Mouse (Mus musculus) MEL (cell line): ENCODE results near the gene 2010300C02Rik. TPM values are rescaled to one million over a fixed set of nuclear protein-coding genes. Genes with fewer than 3 reads are reported as not detected.

Experiments
- DNase-seq: peaks from one replicate; pipeline ENCODE4 v3.0.0; 2011; ENCODE audit warnings: low read depth, low spot score
- H3K27ac ChIP-seq: 2 replicates; pipeline ENCODE4 v1.5.1; 2012; ENCODE audit warnings: low read depth, mild to moderate bottlenecking, control low read depth, low read length, moderate library complexity; ENCODE audit not compliant: control insufficient read depth
- H3K27me3 ChIP-seq, 2 experiments: fragments of 150-350 bp in 1 of 2; sonication (generic) in 1 of 2; 2 replicates each; pipeline ENCODE4 v1.6.1; 2012; ENCODE audit warnings: low read length in 2 of 2, mild to moderate bottlenecking in 2 of 2, improper control_type of control experiment in 1 of 2, moderate library complexity in 1 of 2; ENCODE audit not compliant: insufficient read depth in 2 of 2, control insufficient read depth in 1 of 2
- H3K36me3 ChIP-seq, 2 experiments: 2 replicates each; pipeline ENCODE4 v1.6.1; 2012 to 2014; ENCODE audit warnings: low read length in 2 of 2, improper control_type of control experiment in 1 of 2, inconsistent platforms in 1 of 2, mild to moderate bottlenecking in 1 of 2; ENCODE audit not compliant: insufficient read depth in 2 of 2, control insufficient read depth in 1 of 2
- H3K4me1 ChIP-seq, 2 experiments: fragments of 150-350 bp in 1 of 2; sonication (generic) in 1 of 2; 2 replicates each; pipeline ENCODE4 v1.6.1; 2012; ENCODE audit warnings: low read length in 2 of 2, improper control_type of control experiment in 1 of 2, mild to moderate bottlenecking in 1 of 2; ENCODE audit not compliant: insufficient read depth in 2 of 2, control insufficient read depth in 1 of 2
- H3K4me3 ChIP-seq, 2 experiments: fragments of 150-350 bp in 1 of 2; sonication (generic) in 1 of 2; 2 replicates each; pipeline ENCODE4 v1.5.1; 2012; ENCODE audit warnings: low read depth in 2 of 2, low read length in 2 of 2, mild to moderate bottlenecking in 2 of 2, moderate library complexity in 2 of 2, control low read depth in 1 of 2, improper control_type of control experiment in 1 of 2; ENCODE audit not compliant: control insufficient read depth in 1 of 2, insufficient read depth in 1 of 2
- H3K79me2 ChIP-seq: 2 replicates; pipeline ENCODE4 v1.6.1; 2012; ENCODE audit warnings: mild to moderate bottlenecking, low read length, moderate library complexity; ENCODE audit not compliant: control insufficient read depth, poor library complexity, insufficient read depth
- H3K9ac ChIP-seq: 2 replicates; pipeline ENCODE4 v1.6.1; 2012; ENCODE audit warnings: low read depth, mild to moderate bottlenecking, control low read depth, low read length, moderate library complexity; ENCODE audit not compliant: control insufficient read depth, poor library complexity, severe bottlenecking
- H3K9me3 ChIP-seq: fragments of 150-350 bp; sonication (generic); replicated peaks from 2 replicates; pipeline ENCODE4 v1.6.1; 2012; ENCODE audit warnings: mild to moderate bottlenecking, low read length, improper control_type of control experiment, moderate library complexity; ENCODE audit not compliant: insufficient read depth
- ELF1 ChIP-seq: IDR thresholded peaks from 2 replicates; pipeline ENCODE4 v1.6.1; 2014; ENCODE audit warnings: low read depth, mild to moderate bottlenecking, inconsistent platforms, low read length, improper control_type of control experiment, moderate library complexity
- HCFC1 ChIP-seq: IDR thresholded peaks from 2 replicates; pipeline ENCODE4 v1.6.1; 2012; ENCODE audit warnings: low read depth, mild to moderate bottlenecking, inconsistent platforms, low read length, improper control_type of control experiment, moderate library complexity
- POLR2A ChIP-seq, 2 experiments: IDR thresholded peaks; 2 replicates each; pipeline ENCODE4 v1.6.1; 2011 to 2012; ENCODE audit warnings: low read length in 2 of 2, mild to moderate bottlenecking in 2 of 2, control low read depth in 1 of 2, improper control_type of control experiment in 1 of 2, low read depth in 1 of 2, moderate library complexity in 1 of 2; ENCODE audit not compliant: control insufficient read depth in 1 of 2, insufficient read depth in 1 of 2, poor library complexity in 1 of 2
- POLR2AphosphoS5 ChIP-seq: IDR thresholded peaks from 2 replicates; pipeline ENCODE4 v1.6.1; 2012; ENCODE audit warnings: low read depth, borderline replicate concordance, mild to moderate bottlenecking, inconsistent platforms, low read length, moderate library complexity, mixed read lengths
- RCOR1 ChIP-seq: IDR thresholded peaks from 2 replicates; pipeline ENCODE4 v1.6.1; 2012; ENCODE audit warnings: low read depth, mild to moderate bottlenecking, inconsistent platforms, low read length, improper control_type of control experiment
- SMC3 ChIP-seq: IDR thresholded peaks from 2 replicates; pipeline ENCODE4 v1.6.1; 2011; ENCODE audit warnings: low read depth, low read length, improper control_type of control experiment
- USF2 ChIP-seq, 2 experiments: IDR thresholded peaks; 2 replicates each; pipeline ENCODE4 v1.6.1; 2011 to 2012; ENCODE audit warnings: improper control_type of control experiment in 2 of 2, low read length in 2 of 2, borderline replicate concordance in 1 of 2, inconsistent platforms in 1 of 2, low read depth in 1 of 2, mild to moderate bottlenecking in 1 of 2; ENCODE audit not compliant: insufficient read depth in 1 of 2
- ZNF384 ChIP-seq: IDR thresholded peaks from 2 replicates; pipeline ENCODE4 v1.6.1; 2012; ENCODE audit warnings: low read depth, mild to moderate bottlenecking, inconsistent platforms, low read length, improper control_type of control experiment
- polyA plus RNA-seq, 2 experiments: library from polyadenylated mRNA; stranded (reverse) in 1 of 2; unstranded in 1 of 2; fragments of >175 nt in 1 of 2; fragments of >200 nt in 1 of 2; gene quantifications; 2 replicates each; pipeline versions ENCODE4 v1.2.1 to v1.2.4; 2012; ENCODE audit warnings: low replicate concordance in 2 of 2, low read depth in 1 of 2; ENCODE audit not compliant: insufficient read length in 2 of 2, insufficient read depth in 1 of 2, missing spikeins in 1 of 2
- total RNA-seq: library from RNA; depleted of rRNA; stranded (reverse); fragments of 300-350 nt; gene quantifications from 2 replicates; pipeline ENCODE4 v1.2.3, GENCODE M21; 2012

The 2010300C02Rik gene
- total and polyA plus RNA-seq, 3 experiments: not detected

DNA sequence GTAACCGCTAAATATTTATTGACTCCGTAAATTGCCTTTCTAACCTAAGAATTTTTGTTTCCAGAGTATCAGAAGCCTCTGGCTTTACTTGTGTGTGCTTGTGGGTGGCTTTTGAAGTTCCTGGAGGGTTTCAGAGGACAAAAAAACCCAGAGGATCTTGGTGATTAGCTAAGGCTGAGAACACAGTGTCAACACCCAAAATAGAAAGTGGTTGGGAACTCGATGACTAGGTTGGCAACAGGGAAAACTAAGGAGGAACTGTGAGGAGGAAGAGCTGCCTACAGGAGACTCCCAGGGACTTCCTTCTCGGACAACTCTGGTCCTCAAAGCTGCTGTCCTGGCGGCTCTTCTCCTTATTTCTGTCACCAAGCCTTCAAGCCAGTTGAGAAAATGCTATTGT, 1.2 kb upstream of the 2010300C02Rik start:
- peaks cover 5 to 11% of the 10 kb centered on the region in 2 experiments; a peak in 3 of 4 replicates for H3K27me3 ChIP-seq
- no peak overlapping the region for H3K27ac ChIP-seq
- H3K79me2 ChIP-seq: no peaks in the 10 kb centered on the region
- no peak overlapping the region for H3K9ac ChIP-seq
- no peak overlapping the region for H3K4me3 ChIP-seq
- no peak for DNase-seq
- TF ChIP-seq HCFC1 (no peak), USF2 (IDR thresholded peaks at IDR 0.05; ENCODE audit: borderline replicate concordance in 1 of 2, insufficient read depth in 1 of 2, low read depth in 1 of 2, low read length in 2 of 2) (no peak), RCOR1 (no peak), SMC3 (no peak), POLR2A (IDR thresholded peaks at IDR 0.05; ENCODE audit: control insufficient read depth in 1 of 2, insufficient read depth in 1 of 2, low read depth in 1 of 2, low read length in 2 of 2, poor library complexity in 1 of 2) (no peak), POLR2AphosphoS5 (no peak)
- H3K9me3 ChIP-seq: no peaks in the 10 kb centered on the region
- H3K36me3 ChIP-seq: no peaks in the 10 kb centered on the region
- no peaks in the 10 kb centered on the region for H3K4me1 ChIP-seq

DNA sequence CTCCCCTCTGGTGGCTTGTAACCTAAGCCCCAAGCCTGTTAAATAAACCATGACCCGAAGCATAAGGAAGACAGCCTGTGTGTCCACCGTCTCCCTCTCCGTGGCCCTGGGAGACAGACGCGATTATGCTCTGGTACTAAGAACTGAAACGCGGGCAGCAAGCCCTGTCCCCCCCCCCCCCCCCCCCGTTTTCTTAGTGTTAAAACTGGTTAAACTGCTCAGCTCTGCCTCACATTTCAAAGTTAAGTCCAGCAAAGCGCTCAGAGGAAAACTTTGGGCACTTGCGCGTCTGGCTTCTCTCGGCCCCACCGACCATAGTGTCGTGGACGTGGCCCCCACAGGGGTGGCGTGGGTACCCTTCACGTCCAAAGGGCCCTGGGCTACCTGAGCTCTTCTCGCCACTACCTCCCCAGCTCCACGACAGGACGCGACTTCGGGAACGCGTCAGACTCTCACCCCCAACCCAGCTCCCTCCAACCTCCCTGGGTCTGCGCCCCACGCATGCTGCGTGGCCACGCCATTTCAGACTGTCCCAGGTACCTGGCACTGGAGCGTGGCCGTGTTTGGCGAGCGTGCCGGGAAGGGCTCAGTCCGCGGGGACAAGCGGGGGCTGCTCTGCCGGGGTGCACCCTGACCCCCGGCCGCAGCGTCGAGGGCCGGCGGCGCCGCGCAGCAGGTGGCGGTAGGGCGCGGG, 708 bp downstream of the 2010300C02Rik start:
- TF ChIP-seq RCOR1: no peak
- H3K27me3 ChIP-seq: peaks cover 5 to 11% of the 10 kb centered on the region in 2 experiments; a peak in 3 of 4 replicates
- H3K9ac ChIP-seq: no peak overlapping the region
- no peak for DNase-seq
- H3K79me2 ChIP-seq: no peaks in the 10 kb centered on the region
- no peaks in the 10 kb centered on the region for H3K9me3 ChIP-seq
- no peaks in the 10 kb centered on the region for H3K4me1 ChIP-seq
- H3K27ac ChIP-seq: no peak overlapping the region
- no peak overlapping the region for H3K4me3 ChIP-seq
- H3K36me3 ChIP-seq: no peaks in the 10 kb centered on the region

DNA sequence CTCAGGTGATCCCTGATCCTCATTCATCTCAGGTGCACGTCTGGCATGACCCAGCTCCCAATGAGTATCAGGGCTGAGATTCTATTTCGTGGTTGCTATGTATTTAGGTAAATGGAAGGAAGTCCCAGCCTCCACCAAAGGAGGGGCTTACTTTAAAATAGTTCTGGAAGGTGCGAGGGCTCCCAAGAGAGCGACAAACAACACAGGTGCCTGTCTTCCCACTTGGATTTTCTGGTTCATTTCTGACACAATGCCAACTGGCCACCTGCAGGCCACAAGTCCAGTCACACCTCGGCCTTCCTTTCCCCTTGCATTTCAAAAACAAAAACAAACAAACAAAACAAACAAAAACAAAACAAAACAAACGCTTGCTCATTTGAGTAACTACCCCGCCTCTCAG, 1.4 kb downstream of the 2010300C02Rik start:
- H3K36me3 ChIP-seq: no peaks in the 10 kb centered on the region
- H3K4me1 ChIP-seq: no peaks in the 10 kb centered on the region
- H3K79me2 ChIP-seq: no peaks in the 10 kb centered on the region
- DNase-seq: no peak
- no peaks in the 10 kb centered on the region for H3K9me3 ChIP-seq
- H3K4me3 ChIP-seq: no peak overlapping the region
- no peak for TF ChIP-seq ZNF384
- TF ChIP-seq ELF1: no peak
- H3K9ac ChIP-seq: no peak overlapping the region
- peaks cover 5 to 10% of the 10 kb centered on the region in 2 experiments; a peak in 3 of 4 replicates for H3K27me3 ChIP-seq
- H3K27ac ChIP-seq: no peak overlapping the region
